Mouse (Mus musculus) bone marrow macrophage, adult 2 months (primary cell): Measurements from ENCODE around the gene Gsc. TPM values are rescaled to one million over a fixed set of nuclear protein-coding genes. Genes with fewer than 3 reads are reported as not detected.

ENCODE experiments used
- H3K27ac ChIP-seq: 2 replicates; pipeline ENCODE4 v1.5.1; 2012; ENCODE audit warnings: low read depth, low read length; ENCODE audit not compliant: insufficient read depth
- H3K4me1 ChIP-seq: 2 replicates; pipeline ENCODE4 v1.6.1; 2012; ENCODE audit warnings: low read length; ENCODE audit not compliant: control insufficient read depth, insufficient read depth
- H3K4me3 ChIP-seq: 2 replicates; pipeline ENCODE4 v1.5.1; 2012; ENCODE audit warnings: mild to moderate bottlenecking, low read length, moderate library complexity; ENCODE audit not compliant: insufficient read depth
- CTCF ChIP-seq: IDR thresholded peaks from 2 replicates; pipeline ENCODE4 v1.5.1; 2012; ENCODE audit warnings: low read depth, mild to moderate bottlenecking, low read length, moderate library complexity
- POLR2A ChIP-seq: IDR thresholded peaks from 2 replicates; pipeline ENCODE4 v1.6.1; 2012; ENCODE audit warnings: mild to moderate bottlenecking, low read depth, low read length, borderline replicate concordance
- polyA plus RNA-seq: library from polyadenylated mRNA; stranded (reverse); fragments of >200 nt; gene quantifications from 2 replicates; pipeline ENCODE4 v1.2.4, GENCODE M21; 2012; ENCODE audit not compliant: missing spikeins, insufficient read depth, insufficient read length

Gene Gsc
- polyA plus RNA-seq, 1 experiment, result not detected

- Histone ChIP-seq H3K27ac (no peak overlapping the region), H3K4me1 (peaks cover 3% of the 10 kb centered on the region), H3K4me3 (no peak overlapping the region)
- TF ChIP-seq CTCF (no peak), POLR2A (no peak)
Observed at GRCm38 (mm10) chr12:104475946-104476345, 2.8 kb upstream of the Gsc start.

DNA sequence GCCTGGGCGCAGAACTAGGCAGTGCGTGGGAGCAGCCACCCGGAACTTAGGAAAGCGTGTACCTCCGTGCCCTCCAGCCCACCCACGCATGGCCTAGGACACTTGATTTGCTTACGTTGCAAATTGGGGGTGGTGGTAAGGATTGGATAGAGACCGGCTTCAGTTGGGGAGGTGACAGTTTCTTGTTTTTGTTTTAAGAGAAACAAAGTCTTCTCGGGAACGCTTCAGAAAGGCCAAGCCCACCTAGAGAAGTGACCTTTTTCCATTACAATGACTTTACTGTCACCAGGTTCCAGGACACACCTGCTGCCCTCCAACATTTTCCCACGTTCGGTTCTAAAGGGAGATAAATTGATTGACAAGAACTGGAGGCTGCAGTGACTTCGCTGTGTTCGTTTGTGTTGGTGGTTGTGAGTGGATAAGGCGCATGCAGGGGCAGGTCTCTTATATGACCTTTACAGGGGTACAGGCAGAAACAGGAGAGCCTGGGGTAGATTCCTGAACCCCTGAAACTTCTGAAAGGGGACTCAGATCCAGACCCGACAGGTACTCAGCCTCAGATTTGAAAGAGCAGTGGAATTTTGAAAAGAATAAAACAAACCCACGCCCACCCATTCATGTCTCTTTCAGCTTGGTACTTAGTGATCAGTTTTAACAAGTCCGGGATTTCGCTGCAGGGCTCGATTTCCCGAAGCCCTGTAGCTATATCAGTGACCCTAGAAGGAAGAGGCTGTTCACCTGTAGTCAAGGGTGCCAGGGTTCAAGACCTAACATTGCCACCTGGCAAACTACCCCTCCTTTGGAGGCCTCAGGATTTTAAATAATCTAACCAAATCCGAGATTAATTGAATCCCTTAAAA is 2.0 kb upstream of the Gsc start:
- no peak overlapping the region for H3K4me3 ChIP-seq
- no peak overlapping the region for H3K27ac ChIP-seq
- H3K4me1 ChIP-seq, result peaks cover 8% of the 10 kb centered on the region
- TF ChIP-seq CTCF (no peak), POLR2A (no peak)

DNA sequence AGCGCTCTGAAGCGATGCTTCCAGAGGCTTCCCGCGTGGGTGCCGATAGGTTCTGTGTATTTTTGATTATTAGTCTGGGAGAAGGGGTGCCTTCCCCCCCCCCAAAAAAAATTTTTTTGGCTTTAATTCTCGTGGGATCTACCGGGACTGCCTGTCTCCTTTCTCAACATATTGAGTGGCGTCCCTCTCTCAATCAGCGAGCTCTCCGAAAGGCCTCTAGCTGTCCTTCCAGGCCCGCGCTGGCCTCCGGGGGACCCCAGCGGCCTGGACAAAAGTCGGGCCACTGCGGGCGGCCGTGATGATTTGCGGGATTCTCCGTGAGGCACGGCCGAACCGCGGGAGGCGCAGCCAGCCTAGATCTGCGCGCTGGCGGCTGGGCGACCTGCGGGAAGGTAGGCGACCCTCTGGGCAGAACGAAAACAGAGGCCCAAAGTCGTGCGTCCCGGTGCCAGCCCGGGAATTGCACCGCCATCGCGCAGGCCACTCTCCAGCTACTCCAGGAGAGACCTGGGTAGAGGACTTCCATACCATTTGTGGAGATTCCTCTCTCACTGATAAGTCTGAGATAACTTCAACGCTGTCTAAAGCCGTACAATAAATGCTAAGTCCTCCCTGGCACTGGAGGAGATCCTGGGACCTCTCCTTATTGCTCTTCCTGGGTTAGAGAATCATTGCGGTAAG is 1.2 kb upstream of the Gsc start:
- H3K4me3 ChIP-seq, result no peak overlapping the region
- TF ChIP-seq CTCF, result no peak

GRCm38 (mm10) chr12:104473492-104473891 is 362 bp upstream of the Gsc start:
- Histone ChIP-seq H3K4me3 (peak overlapping the region; percentile 43; the same call in 1 of the 2 replicates), H3K4me1 (peaks cover 8% of the 10 kb centered on the region), H3K27ac (no peak overlapping the region)
- TF ChIP-seq CTCF, result no peak
- TF ChIP-seq POLR2A, result no peak

More for the DNA sequence above, 1.2 kb upstream of the Gsc start:
- no peak overlapping the region for H3K27ac ChIP-seq
- peaks cover 8% of the 10 kb centered on the region for H3K4me1 ChIP-seq

GRCm38 (mm10) chr12:104472218-104472525 is 958 bp downstream of the Gsc start:
- Histone ChIP-seq H3K27ac (no peak overlapping the region), H3K4me1 (peaks cover 8% of the 10 kb centered on the region), H3K4me3 (no peak overlapping the region)
- TF ChIP-seq POLR2A (no peak), CTCF (no peak)

DNA sequence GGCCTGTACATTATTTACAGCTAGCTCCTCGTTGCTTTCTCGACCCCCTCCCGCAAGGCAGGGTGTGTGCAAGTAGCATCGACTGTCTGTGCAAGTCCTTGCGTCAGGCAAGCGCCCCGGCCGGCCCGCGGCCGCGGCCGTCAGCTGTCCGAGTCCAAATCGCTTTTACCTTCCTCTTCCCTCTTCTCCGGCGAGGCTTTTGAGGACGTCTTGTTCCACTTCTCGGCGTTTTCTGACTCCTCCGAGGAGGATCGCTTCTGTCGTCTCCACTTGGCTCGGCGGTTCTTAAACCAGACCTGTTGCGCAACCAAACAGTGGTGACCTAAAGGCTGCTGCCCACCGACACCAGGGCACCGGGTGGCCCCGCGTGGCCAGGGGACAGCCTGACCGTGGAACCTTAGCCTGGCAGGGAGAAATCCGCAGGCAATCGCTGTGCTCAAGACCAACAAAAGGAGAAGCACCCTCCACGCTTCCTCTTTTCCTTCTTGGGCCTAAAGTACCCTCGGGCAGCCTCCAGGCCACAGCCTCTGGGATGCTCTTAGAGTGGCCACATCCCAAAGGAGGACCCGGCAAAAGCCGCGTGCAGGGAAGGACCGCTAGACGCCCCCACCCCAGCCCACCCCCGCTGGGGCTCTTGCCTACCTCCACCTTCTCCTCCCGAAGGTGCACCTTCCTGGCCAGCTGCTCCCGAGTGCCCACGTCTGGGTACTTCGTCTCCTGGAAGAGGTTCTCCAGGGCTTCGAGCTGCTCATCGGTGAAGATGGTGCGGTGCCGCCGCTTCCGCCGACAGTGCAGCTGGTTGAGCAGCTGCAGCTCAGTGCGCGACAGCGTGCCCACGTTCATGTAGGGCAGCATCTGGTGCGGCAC is 1.5 kb downstream of the Gsc start:
- H3K4me1 ChIP-seq, result peaks cover 8% of the 10 kb centered on the region
- peak overlapping the region; percentile 18 for H3K4me3 ChIP-seq
- H3K27ac ChIP-seq, result no peak overlapping the region
- TF ChIP-seq CTCF (no peak), POLR2A (no peak)

DNA sequence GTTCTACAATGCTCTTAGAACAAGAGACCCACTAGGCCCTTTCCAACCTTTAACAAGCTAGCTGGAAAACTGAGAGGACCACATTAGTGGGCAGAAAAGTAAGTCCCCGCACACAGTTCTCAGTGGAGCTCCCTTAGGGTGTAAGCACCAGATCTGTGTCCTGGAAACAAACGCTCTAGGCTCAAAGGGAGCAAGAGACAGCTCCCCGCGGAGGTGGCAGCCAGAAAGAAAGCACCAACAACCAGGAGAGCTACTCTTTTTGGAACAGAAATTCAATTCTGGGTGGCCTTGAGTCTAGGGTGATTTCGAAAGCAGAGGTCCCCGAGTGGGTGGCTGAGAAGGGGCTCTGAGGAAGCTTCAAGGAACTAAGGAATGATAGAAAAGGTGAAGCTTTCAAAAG is 2.5 kb downstream of the Gsc start:
- Histone ChIP-seq H3K27ac (no peak overlapping the region), H3K4me3 (no peak overlapping the region), H3K4me1 (peaks cover 8% of the 10 kb centered on the region)
- TF ChIP-seq POLR2A, result no peak
- TF ChIP-seq CTCF, result no peak

- no peak overlapping the region for H3K4me3 ChIP-seq
- no peak for TF ChIP-seq CTCF
- TF ChIP-seq POLR2A, result no peak
- H3K4me1 ChIP-seq, result peaks cover 8% of the 10 kb centered on the region
- H3K27ac ChIP-seq, result no peak overlapping the region
Observed at GRCm38 (mm10) chr12:104468783-104469182, 4.3 kb downstream of the Gsc start.

DNA sequence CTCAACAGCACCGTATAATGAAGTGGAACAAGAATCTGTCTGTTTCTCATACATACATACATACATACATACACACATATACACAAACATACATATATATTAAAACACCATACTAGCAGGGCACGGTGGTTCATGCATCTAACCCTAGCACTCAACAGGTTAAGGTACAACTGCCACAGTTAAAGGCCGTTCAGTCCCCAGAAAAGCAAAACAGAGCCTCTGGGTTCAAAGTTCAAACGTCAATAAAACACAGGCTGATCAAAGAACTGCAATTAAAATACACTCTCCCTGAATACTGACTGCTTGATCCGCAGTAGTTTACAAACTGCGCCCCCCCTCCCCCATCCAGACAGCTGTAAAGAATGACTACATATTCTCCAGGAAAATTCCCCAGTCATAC is 5.8 kb downstream of the Gsc start:
- TF ChIP-seq CTCF, result no peak
- no peak for TF ChIP-seq POLR2A
- H3K4me1 ChIP-seq, result peaks cover 8% of the 10 kb centered on the region
- H3K27ac ChIP-seq, result no peak overlapping the region
- no peak overlapping the region for H3K4me3 ChIP-seq
